Mouse (Mus musculus): ENCODE measurements around the gene Gm3164. TPM values are rescaled to one million over a fixed set of nuclear protein-coding genes. Genes with fewer than 3 reads are reported as not detected.
"Not testable (repeated sequence)": the region's sequence is repeated elsewhere in the genome, so short reads cannot be mapped to it uniquely, and the experiment has no call there.

Gene Gm3164
- not detected in 2 replicates for polyA plus RNA-seq (2012)

DNA sequence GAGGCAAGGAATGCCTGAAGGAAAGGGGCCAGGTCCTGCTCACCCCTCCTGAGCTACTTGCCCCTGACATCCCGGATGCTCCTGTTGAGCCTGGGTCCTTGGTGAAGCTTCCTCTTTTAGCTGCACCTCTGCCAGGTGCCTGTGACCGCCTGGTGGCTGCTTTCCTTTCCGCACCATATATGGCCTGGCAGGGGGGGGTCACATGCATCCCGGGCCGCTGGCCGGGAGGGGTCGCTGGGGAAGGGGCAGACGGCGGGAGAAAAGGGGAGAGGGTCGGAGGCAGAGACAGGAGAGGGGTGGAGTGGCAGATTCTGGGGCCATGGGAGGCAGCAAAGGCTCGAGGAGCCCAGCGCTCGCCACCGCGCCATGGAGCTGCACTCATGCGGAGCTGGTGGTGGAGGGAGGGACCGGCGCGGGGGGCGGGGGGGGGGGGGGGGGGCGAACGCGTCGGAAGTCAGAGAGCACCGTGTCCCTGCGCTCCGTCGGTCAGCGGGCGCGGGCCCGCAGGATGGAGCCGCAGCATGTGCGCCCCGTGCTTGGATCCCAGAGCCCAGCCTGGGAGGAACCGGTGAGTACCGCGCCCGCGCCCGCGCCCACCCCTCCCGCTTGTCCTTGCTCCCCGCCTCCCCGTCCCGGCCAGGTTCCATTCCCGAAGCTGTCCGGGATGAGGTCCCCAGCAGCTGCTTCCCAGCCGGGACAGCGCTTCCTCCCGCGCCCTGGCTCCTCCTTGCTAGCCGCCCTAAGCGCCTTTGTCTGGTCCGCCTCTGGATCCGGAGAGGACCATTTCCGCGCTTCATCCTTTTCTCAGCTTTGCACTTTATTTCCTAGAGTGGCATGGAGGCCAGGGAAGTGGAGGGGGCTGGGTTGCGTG is at the start of gene Gm3164:
TSS of gene Gm3164 (plus strand) at position 484 of the 871 bp plus-strand sequence.
- not testable (repeated sequence) for TF ChIP-seq GATA1 (IDR thresholded peaks at IDR 0.05; ENCODE audit: low read length)

DNA sequence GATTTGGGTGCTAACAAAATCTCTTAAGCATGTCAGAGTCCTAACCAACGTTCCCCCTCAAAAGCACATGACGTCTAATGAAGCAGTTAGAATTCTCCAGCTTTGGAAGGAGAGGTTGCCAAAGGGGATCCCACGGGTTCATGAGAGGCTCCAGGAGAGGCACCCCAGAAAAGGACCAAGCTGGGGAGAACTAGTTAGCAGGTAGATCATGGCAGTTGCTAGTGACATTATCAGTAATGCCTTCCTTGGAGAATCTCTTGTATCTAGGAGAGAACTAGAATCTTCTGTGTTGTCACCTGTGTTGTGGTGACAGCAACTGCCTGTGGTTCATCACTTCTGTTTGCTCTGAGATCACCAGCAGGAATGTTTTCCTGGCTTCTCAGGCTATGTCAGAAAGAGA is 18.0 kb upstream of the Gm3164 start, which contains the start of gene Gm3159:
TSS of gene Gm3159 (plus strand) at position 301 of the 400 bp plus-strand sequence.
- not testable (repeated sequence) for TF ChIP-seq GATA1 (IDR thresholded peaks at IDR 0.05; ENCODE audit: low read length)

DNA sequence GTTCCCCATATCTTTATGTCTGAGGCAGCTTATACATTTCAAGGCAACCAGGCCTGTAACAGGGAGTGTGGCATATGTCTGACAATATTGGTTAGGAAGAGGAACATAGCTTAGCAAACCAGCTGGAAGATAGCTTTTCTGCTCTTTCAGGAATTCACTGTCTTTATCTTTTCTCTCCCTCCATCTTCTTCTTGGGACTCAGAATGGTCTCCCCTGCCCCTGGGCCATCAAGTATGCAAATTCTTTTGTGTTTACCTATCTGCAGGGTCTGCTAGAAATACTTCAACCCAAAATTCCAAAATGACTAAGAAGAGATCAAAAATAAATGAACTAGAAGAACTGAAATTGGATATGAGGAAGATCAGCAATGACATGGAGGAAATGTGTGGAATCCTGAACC is 15.4 kb downstream of the Gm3164 start, which contains the start of gene Gm3173:
TSS of gene Gm3173 (plus strand) at position 301 of the 400 bp plus-strand sequence.
- TF ChIP-seq GATA1 (IDR thresholded peaks at IDR 0.05; ENCODE audit: low read length), result not testable (repeated sequence)

DNA sequence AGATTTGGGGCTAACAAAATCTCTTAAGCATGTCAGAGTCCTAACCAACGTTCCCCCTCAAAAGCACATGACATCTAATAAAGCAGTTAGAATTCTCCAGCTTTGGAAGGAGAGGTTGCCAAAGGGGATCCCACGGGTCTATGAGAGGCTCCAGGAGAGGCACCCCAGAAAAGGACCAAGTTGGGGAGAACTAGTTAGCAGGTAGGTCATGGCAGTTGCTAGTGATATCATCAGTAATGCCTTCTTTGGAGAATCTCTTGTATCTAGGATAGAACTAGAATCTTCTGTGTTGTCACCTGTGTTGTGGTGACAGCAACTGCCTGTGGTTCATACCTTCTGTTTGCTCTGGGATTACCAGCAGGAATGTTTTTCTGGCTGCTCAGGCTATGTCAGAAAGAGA is 66.2 kb downstream of the Gm3164 start, which contains the start of gene Gm3182:
TSS of gene Gm3182 (plus strand) at position 301 of the 400 bp plus-strand sequence.
- not testable (repeated sequence) for TF ChIP-seq GATA1 (IDR thresholded peaks at IDR 0.05; ENCODE audit: low read length)

Other genes with a start within 250 kb of the Gm3164 start
- gene Gm2974, start 232.9 kb upstream of the Gm3164 start, polyA plus RNA-seq (2012), result not detected in 2 replicates
- not detected in 2 replicates for gene Gm3138, start 165.8 kb upstream of the Gm3164 start, polyA plus RNA-seq (2012)
- not detected in 2 replicates for gene Gm3149, start 98.2 kb upstream of the Gm3164 start, polyA plus RNA-seq (2012)
- gene 2610042L04Rik, start 80.7 kb upstream of the Gm3164 start, polyA plus RNA-seq (2012), result not detected in 2 replicates
- not detected in 2 replicates for gene Gm3159, start 17.9 kb upstream of the Gm3164 start, polyA plus RNA-seq (2012)
- gene Gm3173, start 15.5 kb downstream of the Gm3164 start, polyA plus RNA-seq (2012), result not detected in 2 replicates
- gene Gm3182, start 66.3 kb downstream of the Gm3164 start, polyA plus RNA-seq (2012), result not detected in 2 replicates
- not detected in 2 replicates for gene Gm3047, start 140.0 kb downstream of the Gm3164 start, polyA plus RNA-seq (2012)
- not detected in 2 replicates for gene Gm8159, start 216.9 kb downstream of the Gm3164 start, polyA plus RNA-seq (2012)
- not detected in 2 replicates for gene Gm3239, start 248.7 kb downstream of the Gm3164 start, polyA plus RNA-seq (2012)

Measured in G1E-ER4 (cell line).